Mouse (Mus musculus): ENCODE data around the gene Dynll1. TPM values are rescaled to one million over a fixed set of nuclear protein-coding genes. Genes with fewer than 3 reads are reported as not detected.
A peak's percentile ranks its signal among the peaks of the same experiment; 100 is the strongest.

Gene Dynll1
- 646 and 659 TPM in 2 replicates for total RNA-seq (2015)
- 318 and 344 TPM in 2 replicates for total RNA-seq (2017)

DNA sequence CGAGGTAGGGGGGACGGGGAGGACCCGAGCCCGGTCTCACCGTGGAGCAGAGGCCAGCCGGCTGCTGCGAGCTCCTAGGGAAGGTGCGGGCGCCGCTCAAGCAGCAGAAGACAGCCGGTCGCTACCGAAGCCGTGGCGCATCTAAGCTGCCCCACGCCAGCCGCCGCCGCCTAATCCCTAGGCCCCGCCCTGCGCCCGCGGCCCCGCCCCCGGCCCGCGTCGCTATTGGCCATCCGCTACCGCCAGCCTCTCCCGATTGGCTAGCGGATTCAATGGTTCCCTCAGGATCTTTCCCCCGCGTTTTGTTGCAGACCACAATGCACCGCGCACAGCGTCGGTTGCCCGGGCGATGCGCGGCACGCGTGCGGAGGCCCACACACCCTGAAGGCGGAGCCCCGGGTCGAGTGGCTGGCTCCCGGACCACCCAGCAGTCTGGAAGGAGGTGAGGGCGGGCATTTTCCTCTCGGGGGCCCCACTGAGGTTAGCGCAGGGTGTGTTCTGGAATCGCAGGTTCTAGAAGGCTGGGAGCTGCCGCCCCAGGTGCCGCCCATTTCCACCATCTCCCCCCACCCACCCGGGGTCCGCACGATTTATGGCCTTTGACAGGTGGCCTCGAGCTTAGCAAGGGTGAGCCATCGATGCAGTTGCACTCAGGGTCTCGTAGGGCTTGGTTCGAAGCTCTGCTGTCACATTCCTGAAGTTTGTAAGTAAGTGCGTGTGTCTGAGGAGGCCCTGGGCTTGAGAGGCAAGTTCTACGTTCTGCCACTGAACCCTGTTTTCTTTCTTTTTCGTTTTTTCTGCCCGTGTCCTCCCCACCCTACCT lies at the start of gene Dynll1:
TSS of gene Dynll1 (minus strand) at position 208 of the 823 bp plus-strand sequence.
- peak; percentile 97 for ATAC-seq (ENCODE audit: poor library complexity, severe bottlenecking)

DNA sequence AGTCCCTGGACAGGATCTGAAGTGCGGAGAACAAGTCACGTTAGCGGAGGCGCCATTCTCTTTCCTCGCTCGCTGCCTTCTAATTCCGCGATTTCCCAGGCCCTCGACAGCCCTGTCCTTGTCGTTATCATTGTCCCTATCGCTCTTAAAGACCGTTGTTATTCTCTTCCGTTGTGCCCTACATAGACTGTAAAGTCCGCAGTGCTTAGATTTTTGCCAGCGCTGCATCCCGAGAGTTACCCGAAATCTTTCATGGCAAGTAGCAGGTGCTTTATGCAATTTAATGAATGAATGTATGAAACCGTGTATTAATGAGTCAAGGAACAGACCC lies 48.4 kb upstream of the Dynll1 start:
- peak; percentile 25 for ATAC-seq (ENCODE audit: poor library complexity, severe bottlenecking)

- peak; percentile 95 for ATAC-seq (ENCODE audit: poor library complexity, severe bottlenecking)
Measured at GRCm38 (mm10) chr5:115348546-115349224, 47.9 kb upstream of the Dynll1 start, which contains the start of gene Cox6a1. Cox6a1 (minus strand) TSS chr5:115348981.

GRCm38 (mm10) chr5:115347564-115347963 lies 46.8 kb upstream of the Dynll1 start:
- peak; percentile 76 for ATAC-seq (ENCODE audit: poor library complexity, severe bottlenecking)

DNA sequence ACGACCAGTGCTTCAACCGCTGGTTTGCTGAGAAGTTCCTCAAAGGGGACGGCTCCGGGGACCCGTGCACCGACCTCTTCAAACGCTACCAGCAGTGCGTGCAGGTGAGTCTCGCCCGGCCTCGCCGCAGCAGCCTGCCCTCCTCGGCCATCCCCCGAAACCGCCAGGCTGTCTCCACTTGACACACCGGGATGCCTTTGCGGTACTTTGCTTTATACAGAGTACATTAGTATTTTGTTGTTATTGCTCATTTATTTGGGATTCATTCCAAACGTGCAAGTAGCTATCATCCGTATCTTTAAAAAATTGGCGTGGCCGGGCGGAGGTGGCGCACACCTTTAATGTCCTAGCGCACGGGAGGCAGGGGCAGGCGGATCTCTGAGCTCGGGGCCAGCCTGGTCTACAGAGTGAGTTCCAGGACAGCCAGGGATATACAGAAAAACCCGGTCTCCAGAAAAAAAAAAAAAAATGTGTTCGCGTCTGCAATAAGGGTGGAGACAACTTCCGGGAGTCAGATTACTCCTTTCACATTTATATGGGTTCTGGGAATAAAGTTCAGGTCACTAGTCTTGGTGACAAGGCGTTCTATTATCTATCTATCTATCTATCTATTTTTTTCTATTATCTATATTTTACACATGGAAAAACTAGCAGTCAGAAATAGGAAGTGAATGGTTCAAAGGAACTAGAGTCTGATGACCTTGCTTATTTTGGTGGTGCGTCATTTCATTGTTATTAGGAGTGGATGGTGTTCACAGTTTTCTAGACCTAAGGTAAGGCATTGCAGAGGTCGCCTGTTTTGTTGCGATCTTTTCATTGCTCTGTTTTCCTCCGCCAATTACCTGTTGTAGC lies 40.7 kb upstream of the Dynll1 start:
- no peak for ATAC-seq (ENCODE audit: poor library complexity, severe bottlenecking)

DNA sequence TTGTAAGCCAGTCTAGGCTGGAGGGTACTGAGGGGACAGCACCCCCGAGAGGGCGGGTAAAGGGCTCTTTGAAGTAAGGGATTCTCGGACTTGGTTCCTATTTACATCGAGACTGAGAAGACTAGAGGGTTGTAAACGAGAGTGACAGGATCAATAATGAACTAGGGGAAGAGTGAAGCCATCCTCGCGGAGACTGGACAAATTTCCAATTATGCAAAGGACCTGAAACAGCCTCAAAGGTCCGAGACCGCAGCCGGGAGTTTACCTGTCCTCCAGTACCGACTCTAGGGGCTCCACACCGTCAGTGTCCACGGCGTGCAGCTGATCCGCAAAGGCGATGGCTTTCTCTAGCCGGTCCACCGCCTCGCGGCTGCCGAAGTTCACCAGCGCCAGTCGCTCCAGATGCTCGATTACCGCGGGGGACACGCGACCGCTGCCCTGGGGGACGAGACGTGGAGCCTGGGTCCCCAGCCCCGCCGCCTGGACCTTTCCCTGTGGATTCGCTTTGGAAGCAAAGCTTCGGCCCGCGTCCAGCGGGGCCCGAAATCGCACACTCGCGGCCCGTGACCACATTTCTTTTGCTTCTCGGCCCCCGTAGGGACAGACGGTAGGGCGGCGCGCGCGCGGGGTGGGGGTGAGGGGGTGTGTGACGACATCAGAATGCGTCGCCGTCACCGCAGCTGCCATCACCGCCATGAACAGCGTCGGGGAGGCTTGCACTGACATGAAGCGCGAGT lies 39.9 kb upstream of the Dynll1 start, which contains the start of the genes Gatc and Triap1:
TSS of gene Gatc (minus strand) at position 602 of the 737 bp plus-strand sequence.
TSS of gene Triap1 (plus strand) at position 649 of the 737 bp plus-strand sequence.
- peak; percentile 97 for ATAC-seq (ENCODE audit: poor library complexity, severe bottlenecking)

GRCm38 (mm10) chr5:115340007-115340406 lies 39.2 kb upstream of the Dynll1 start:
- no peak for ATAC-seq (ENCODE audit: poor library complexity, severe bottlenecking)

DNA sequence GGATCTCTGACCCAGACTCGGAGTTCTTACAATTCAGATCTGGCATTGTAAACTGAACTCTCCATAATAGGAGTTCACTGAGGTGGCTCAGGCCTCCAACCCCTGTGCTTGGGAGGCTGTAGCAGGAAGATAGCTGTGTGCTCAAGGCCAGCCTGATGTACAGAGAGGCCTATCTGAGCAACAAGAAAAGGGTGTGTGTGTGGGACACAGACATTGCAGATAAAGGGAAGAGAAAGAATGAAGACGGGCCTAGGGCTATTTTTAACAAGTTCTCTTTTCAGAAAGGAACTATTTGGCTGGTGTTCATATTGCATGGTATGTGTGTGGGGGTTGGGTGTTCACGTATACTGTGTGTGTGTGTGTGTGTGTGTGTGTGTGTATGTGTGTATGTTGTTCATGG lies 32.8 kb upstream of the Dynll1 start:
- peak; percentile 62 for ATAC-seq (ENCODE audit: poor library complexity, severe bottlenecking)

GRCm38 (mm10) chr5:115330955-115331354 lies 30.2 kb upstream of the Dynll1 start:
- ATAC-seq (ENCODE audit: poor library complexity, severe bottlenecking), result no peak

DNA sequence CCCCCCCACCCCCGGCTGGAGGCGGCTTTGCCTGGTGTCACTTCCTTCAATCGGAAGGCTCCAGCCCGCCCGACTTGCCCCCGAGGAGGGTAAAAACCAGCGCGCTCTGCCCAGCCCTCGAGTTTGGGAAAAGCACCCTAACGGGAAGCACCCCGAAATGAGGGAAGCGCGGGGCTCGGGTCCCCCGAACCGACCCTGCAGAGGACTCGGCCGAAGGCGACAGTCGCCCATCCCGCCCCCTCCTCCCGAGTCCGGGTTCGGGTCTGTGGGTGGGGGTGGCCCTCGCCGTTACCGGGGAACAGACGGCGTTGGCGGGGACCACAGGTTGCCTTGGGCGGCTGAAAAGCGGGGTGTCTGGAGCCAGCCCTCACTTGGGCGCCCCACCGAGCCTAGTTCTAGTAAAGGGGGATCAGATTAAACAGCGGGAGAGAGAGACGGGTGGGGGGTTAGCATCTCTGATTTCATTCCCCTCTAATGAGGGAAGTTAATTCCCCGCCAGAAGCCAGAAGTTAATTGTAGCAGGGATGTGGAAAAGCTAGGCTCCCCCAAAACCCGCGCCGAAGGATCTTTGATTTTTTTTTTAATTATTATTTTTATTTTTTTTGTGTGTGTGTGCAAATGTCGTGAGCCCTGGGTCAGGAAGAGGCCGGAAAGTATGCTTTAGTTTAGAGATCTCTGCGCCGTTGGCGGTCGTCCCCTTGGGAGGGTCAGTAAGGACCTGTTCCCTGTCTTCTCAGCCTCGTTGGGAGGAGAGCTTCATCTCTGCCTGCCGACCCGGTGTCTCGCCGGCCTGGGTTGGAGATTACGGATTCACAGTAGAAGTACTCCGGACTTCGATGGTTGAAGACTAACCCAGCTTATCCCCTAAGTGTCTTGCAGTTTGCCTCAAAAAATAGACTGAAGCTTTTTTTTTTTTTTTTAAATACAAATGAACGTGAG lies 27.1 kb upstream of the Dynll1 start:
- peak; percentile 14 for ATAC-seq (ENCODE audit: poor library complexity, severe bottlenecking)

- peak; percentile 92 for ATAC-seq (ENCODE audit: poor library complexity, severe bottlenecking)
Measured at GRCm38 (mm10) chr5:115326875-115327609, 26.2 kb upstream of the Dynll1 start, which contains the start of gene Srsf9. Srsf9 (plus strand) TSS chr5:115327177.

- peak; percentile 47 for ATAC-seq (ENCODE audit: poor library complexity, severe bottlenecking)
Measured at GRCm38 (mm10) chr5:115326256-115326831, 25.5 kb upstream of the Dynll1 start.

GRCm38 (mm10) chr5:115319004-115319940 lies 18.5 kb upstream of the Dynll1 start:
- ATAC-seq (ENCODE audit: poor library complexity, severe bottlenecking), result peak; percentile 91

DNA sequence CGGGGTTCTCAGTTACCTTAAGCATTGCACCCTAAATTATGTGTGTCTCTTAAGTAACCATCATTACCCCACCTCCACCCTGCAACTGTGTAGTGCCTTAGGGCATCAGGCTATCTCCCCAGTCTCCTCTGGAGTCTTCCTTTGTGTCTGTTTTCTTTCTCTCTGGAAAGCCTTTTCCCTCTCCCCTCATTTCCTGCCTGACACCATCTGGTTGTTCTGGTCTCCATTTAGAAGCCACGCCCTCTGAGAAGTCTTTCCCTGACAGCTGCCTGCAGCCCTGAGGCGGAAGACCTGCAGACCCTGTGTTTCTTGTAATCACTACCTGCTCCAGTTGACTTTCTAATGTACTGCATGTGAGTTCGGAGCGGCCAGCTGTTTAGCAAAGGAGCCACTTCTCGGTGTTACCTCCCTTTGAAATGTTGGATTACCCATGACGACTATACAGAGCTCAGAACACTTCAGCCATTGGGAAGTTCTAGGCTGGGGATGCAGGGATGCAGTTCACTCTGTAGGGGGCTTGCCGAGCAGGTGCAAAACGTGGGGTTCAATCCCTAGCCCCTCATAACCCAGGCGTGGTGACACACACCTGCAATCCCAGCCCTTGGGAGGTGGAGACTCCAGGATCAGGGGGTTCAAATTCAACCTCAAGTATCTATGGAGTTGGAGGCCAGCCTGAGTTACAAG lies 17.0 kb upstream of the Dynll1 start:
- no peak for ATAC-seq (ENCODE audit: poor library complexity, severe bottlenecking)

DNA sequence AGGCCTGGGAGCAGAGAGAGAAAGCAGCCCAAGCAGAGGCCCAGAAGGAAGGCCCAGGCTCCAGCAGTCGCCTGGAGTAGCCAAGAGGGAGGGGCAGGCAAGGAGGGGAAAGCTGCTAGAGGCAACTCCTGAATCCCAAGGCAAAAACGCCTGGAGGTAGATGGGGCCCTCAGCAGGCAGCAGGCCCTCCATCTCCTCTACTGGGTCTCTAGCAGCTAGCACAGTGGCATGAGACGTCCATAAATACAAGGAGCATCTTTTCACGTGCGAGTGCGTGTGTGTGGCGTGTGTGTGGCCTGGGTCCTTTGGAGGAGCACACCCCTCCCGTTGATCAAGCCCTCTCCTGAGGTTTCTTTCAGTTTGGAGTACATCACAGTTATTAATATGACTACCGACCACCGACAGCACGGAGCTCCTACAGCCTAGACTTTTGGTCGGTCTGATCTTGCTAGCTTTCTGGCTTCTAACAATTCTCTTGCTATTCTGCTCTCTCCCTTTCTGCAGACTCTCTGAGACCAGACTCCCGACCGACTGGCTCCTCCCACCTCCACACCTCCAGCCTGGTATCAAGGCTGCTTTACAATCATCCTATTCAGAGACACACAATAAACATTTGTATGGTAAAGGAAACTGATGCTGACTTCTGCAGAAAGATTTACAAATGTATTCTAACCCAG lies 16.3 kb upstream of the Dynll1 start:
- no peak for ATAC-seq (ENCODE audit: poor library complexity, severe bottlenecking)

DNA sequence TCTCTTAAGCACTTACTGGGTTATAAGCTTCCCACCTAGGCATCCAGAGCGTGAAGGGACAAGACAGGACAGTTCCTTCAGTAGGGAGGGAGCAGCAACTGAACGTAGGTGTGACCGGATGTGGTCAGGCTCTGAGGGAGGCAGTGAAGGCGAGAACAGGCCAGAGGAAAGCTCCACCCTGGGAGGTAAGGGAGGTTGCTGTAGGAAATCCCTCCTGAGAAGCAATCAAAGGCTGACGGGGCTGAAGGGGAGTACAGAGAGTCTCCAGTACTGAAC lies 12.8 kb upstream of the Dynll1 start:
- ATAC-seq (ENCODE audit: poor library complexity, severe bottlenecking), result peak; percentile 75

Data from megakaryocyte, adult 5-6 weeks (primary cell).